Mouse (Mus musculus) adrenal gland, postnatal 4 days (tissue): ENCODE measurements around the gene Pip4k2a. TPM values are rescaled to one million over a fixed set of nuclear protein-coding genes. Genes with fewer than 3 reads are reported as not detected.

ENCODE experiments used
- DNase-seq, 2 experiments: peaks; one replicate each; pipeline ENCODE4 v3.0.0; 2021 to 2022; ENCODE audit warnings: low spot score in 2 of 2, mixed read lengths in 2 of 2
- total RNA-seq, 2 experiments: library from RNA; stranded (reverse); gene quantifications; 2 replicates each; pipeline ENCODE4 v1.2.3; 2021

The Pip4k2a gene
- total RNA-seq, 2 experiments from 2014 or later = 23.8 to 25.1 TPM

GRCm38 (mm10) chr2:18853345-18853744, 144.6 kb downstream of the Pip4k2a start:
- no peak for DNase-seq

- no peak for DNase-seq
These were observed 147.3 kb downstream of the Pip4k2a start for GRCm38 (mm10) chr2:18850657-18851056.

- no peak for DNase-seq
These were observed 149.8 kb downstream of the Pip4k2a start for GRCm38 (mm10) chr2:18848074-18848629.

GRCm38 (mm10) chr2:18842527-18842926, 155.4 kb downstream of the Pip4k2a start:
- DNase-seq = no peak

- DNase-seq = no peak
These were observed 156.9 kb downstream of the Pip4k2a start for GRCm38 (mm10) chr2:18841051-18841450.

GRCm38 (mm10) chr2:18839532-18839931, 158.4 kb downstream of the Pip4k2a start:
- DNase-seq = no peak

- DNase-seq = no peak
These were observed 162.5 kb downstream of the Pip4k2a start for GRCm38 (mm10) chr2:18835266-18835908.

- no peak for DNase-seq
These were observed 164.8 kb downstream of the Pip4k2a start for GRCm38 (mm10) chr2:18833024-18833590.

- no peak for DNase-seq
These were observed 166.7 kb downstream of the Pip4k2a start for GRCm38 (mm10) chr2:18831031-18831774.

- no peak for DNase-seq
These were observed 175.2 kb downstream of the Pip4k2a start for GRCm38 (mm10) chr2:18822711-18823110.

GRCm38 (mm10) chr2:18821451-18822379, 176.2 kb downstream of the Pip4k2a start:
- peak in 1 of 2 experiments; percentile 18 for DNase-seq

- no peak for DNase-seq
These were observed 178.4 kb downstream of the Pip4k2a start for GRCm38 (mm10) chr2:18819520-18819919.

- no peak for DNase-seq
These were observed 181.9 kb downstream of the Pip4k2a start for GRCm38 (mm10) chr2:18816036-18816435.

GRCm38 (mm10) chr2:18815336-18815965, 182.5 kb downstream of the Pip4k2a start:
- DNase-seq = no peak

- no peak for DNase-seq
These were observed 183.5 kb downstream of the Pip4k2a start for GRCm38 (mm10) chr2:18814447-18814804.

- no peak for DNase-seq
These were observed 184.1 kb downstream of the Pip4k2a start for GRCm38 (mm10) chr2:18813683-18814446.

- no peak for DNase-seq
These were observed 190.0 kb downstream of the Pip4k2a start for GRCm38 (mm10) chr2:18807961-18808360.

GRCm38 (mm10) chr2:18801281-18801862, 196.6 kb downstream of the Pip4k2a start:
- DNase-seq = no peak

GRCm38 (mm10) chr2:18800646-18801251, 197.2 kb downstream of the Pip4k2a start:
- no peak for DNase-seq
